Mouse (Mus musculus) heart, adult 8-10 months (tissue): ENCODE data around the gene Lmx1b. TPM values are rescaled to one million over a fixed set of nuclear protein-coding genes. Genes with fewer than 3 reads are reported as not detected.

Source experiments
- DNase-seq: peaks from one replicate; pipeline ENCODE4 v3.0.0; 2022; ENCODE audit warnings: low spot score
- total RNA-seq, 4 experiments: library from RNA; stranded (reverse); gene quantifications; 2 replicates each; pipeline ENCODE4 v1.2.4; 2022

Gene Lmx1b
- total RNA-seq, 4 experiments from 2014 or later = 0.09 to 0.41 (median 0.10) TPM

- no peak for DNase-seq
Observed at GRCm38 (mm10) chr2:33643721-33644713, 3.7 kb upstream of the Lmx1b start.

GRCm38 (mm10) chr2:33642650-33643458 is 2.5 kb upstream of the Lmx1b start:
- DNase-seq = peak; percentile 52

GRCm38 (mm10) chr2:33641859-33642571 is 1.7 kb upstream of the Lmx1b start:
- DNase-seq = no peak

GRCm38 (mm10) chr2:33640978-33641858 is 907 bp upstream of the Lmx1b start:
- no peak for DNase-seq

- DNase-seq = no peak
Observed at GRCm38 (mm10) chr2:33639301-33640170, 775 bp downstream of the Lmx1b start.

- DNase-seq = no peak
Observed at GRCm38 (mm10) chr2:33638141-33638733, 2.1 kb downstream of the Lmx1b start.

- DNase-seq = no peak
Observed at GRCm38 (mm10) chr2:33637288-33637687, 3.0 kb downstream of the Lmx1b start.

- no peak for DNase-seq
Observed at GRCm38 (mm10) chr2:33636628-33637188, 3.6 kb downstream of the Lmx1b start.

GRCm38 (mm10) chr2:33636117-33636521 is 4.2 kb downstream of the Lmx1b start:
- no peak for DNase-seq

GRCm38 (mm10) chr2:33635323-33636116 is 4.8 kb downstream of the Lmx1b start:
- no peak for DNase-seq

GRCm38 (mm10) chr2:33634481-33635090 is 5.7 kb downstream of the Lmx1b start:
- DNase-seq = no peak

- no peak for DNase-seq
Observed at GRCm38 (mm10) chr2:33633955-33634354, 6.4 kb downstream of the Lmx1b start.

- DNase-seq = no peak
Observed at GRCm38 (mm10) chr2:33633237-33633636, 7.1 kb downstream of the Lmx1b start.

- DNase-seq = no peak
Observed at GRCm38 (mm10) chr2:33632551-33633059, 7.7 kb downstream of the Lmx1b start.

GRCm38 (mm10) chr2:33631708-33632343 is 8.5 kb downstream of the Lmx1b start:
- DNase-seq = no peak

GRCm38 (mm10) chr2:33631022-33631707 is 9.1 kb downstream of the Lmx1b start:
- no peak for DNase-seq
